Mouse (Mus musculus) embryonic facial prominence, embryonic 10.5 days (tissue): ENCODE data around the gene Lrfn1. TPM values are rescaled to one million over a fixed set of nuclear protein-coding genes. Genes with fewer than 3 reads are reported as not detected.

Experiments
- DNase-seq: peaks from one replicate; pipeline ENCODE4 v3.0.0-alpha.2; 2017; ENCODE audit warnings: low spot score
- H3K27ac ChIP-seq: fragments of 300-500 bp; sonication (generic); replicated peaks from 2 replicates; pipeline ENCODE4 v1.5.1; 2016; ENCODE audit warnings: mild to moderate bottlenecking
- H3K27me3 ChIP-seq: fragments of 300-500 bp; sonication (generic); replicated peaks from 2 replicates; pipeline ENCODE4 v1.6.1; 2016; ENCODE audit warnings: low read depth, mild to moderate bottlenecking; ENCODE audit not compliant: poor library complexity, severe bottlenecking
- H3K36me3 ChIP-seq: fragments of 300-500 bp; sonication (generic); replicated peaks from 2 replicates; pipeline ENCODE4 v1.6.1; 2016; ENCODE audit warnings: mild to moderate bottlenecking, moderate library complexity
- H3K4me1 ChIP-seq: fragments of 300-500 bp; sonication (generic); 2 replicates; pipeline ENCODE4 v1.6.1; 2016
- H3K4me3 ChIP-seq: fragments of 300-500 bp; sonication (generic); 2 replicates; pipeline ENCODE4 v1.5.1; 2016; ENCODE audit warnings: mild to moderate bottlenecking, moderate library complexity
- H3K9me3 ChIP-seq: fragments of 300-500 bp; sonication (generic); 2 replicates; pipeline ENCODE4 v1.6.1; 2016; ENCODE audit warnings: mild to moderate bottlenecking
- WGBS: fragments of 180-500 bp; shearing (Covaris S2); methylation state at CpG from one replicate; pipeline ENCODE4 v1.1.7; 2016; 5-methylcytosine and 5-hydroxymethylcytosine counted together
- polyA plus RNA-seq: library from polyadenylated mRNA; unstranded; fragments of >200 nt; fragmentation: Nextera tagmentation; extraction: Ambion mirVana; gene quantifications from 2 replicates; pipeline ENCODE4 v1.2.1, GENCODE M21; 2016

The Lrfn1 gene
- polyA plus RNA-seq, 1 experiment from 2014 or later = 4.9 TPM

DNA sequence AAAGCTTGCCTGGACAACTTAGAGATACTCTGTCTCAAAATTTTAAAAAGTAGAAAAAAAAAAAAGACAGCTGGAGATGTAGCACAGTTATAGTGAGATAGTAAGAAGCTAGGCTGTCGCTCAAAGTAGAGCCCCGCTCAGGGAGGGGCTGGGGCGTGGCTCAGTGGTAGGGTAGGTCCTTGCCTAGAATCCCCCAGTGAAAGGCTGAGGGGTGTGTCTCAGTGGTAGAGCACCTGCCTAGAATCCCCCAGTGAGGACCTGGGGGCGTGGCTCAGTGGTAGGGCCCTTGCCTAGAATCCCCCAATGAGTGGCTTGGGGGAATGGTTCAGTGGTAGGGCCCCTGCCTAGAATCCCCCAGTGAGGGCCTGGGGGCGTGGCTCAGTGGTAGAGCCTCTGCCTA, 8.6 kb downstream of the Lrfn1 start:
- Histone ChIP-seq H3K36me3 (peaks cover 95% of the 10 kb centered on the region), H3K4me1 (peaks cover 10% of the 10 kb centered on the region; the same call in 1 of the 2 replicates), H3K27me3 (peaks cover 8% of the 10 kb centered on the region), H3K9me3 (no peaks in the 10 kb centered on the region), H3K4me3 (no peak overlapping the region), H3K27ac (no peak overlapping the region)
- WGBS = 95% methylated on average over 5 of the region's 5 CpGs
- no peak for DNase-seq

DNA sequence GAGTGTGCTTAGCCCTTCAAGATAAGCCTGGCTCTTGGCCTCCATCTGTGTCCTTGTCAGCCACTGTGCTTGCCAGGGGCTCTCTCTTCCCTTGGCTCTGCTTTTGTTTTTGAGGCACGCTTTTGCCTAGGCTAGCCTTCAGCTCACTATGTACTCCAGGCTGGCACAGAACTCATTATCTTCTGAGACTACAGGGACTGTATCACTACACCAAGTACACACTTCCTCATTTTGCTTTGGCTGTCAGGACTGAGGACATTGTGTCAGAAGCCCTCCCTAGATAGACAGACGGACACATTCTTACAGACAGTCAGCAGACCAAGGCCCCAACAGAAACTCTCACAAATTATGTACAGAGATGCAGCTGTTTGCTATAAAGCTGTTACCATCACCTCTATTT, 11.0 kb downstream of the Lrfn1 start:
- DNase-seq = no peak
- Histone ChIP-seq H3K4me3 (no peak overlapping the region), H3K27ac (no peak overlapping the region), H3K27me3 (peaks cover 32% of the 10 kb centered on the region), H3K4me1 (peaks cover 24% of the 10 kb centered on the region), H3K36me3 (peaks cover 79% of the 10 kb centered on the region), H3K9me3 (no peaks in the 10 kb centered on the region)
- WGBS = 92% methylated on average over 2 of the region's 2 CpGs

DNA sequence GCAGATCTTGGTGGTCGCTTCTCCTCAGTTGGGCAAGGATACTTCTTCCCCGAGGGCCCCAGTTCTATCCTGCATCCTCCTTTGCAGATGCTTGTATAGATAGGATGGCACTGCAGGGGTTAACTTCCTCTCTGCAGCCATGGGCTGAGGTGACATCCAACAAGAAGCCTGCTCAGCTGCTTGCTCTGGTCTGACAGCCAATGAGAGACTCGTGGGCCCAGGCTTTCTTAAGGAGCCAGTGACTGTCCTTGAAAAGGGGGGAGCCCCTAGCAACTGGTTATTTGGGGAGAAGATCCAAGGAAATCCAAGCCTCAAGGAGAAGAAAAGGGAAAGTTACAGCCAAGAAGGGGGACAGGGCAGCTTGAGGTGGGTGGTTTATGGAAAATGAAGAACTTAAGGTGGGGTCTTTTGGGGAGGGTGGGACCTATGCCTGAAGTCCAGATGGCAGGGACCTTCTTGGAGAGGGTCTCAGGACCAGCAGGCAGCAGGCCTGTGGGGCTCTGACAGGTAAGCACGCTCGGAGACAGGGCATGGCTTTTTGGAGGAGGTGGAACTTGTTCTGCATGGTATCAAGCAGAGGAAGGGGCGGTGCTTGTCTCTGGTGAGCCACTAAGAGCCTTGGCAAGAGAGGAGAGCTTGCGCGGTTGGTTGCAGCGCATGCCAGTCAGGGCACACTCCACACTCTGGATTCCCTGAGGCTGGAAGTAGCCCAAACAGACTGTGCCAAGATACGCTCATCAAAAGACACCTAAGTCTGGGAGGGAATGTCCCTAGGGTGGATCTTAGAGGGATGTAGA, 12.8 kb downstream of the Lrfn1 start:
- H3K27me3 ChIP-seq = peaks cover 46% of the 10 kb centered on the region
- peak overlapping the region; percentile 11; the same call in 1 of the 2 replicates for H3K4me3 ChIP-seq
- peak; percentile 53 for DNase-seq
- WGBS = 59% methylated on average over 10 of the region's 10 CpGs
- H3K36me3 ChIP-seq = peaks cover 60% of the 10 kb centered on the region
- H3K27ac ChIP-seq = no peak overlapping the region
- peaks cover 28% of the 10 kb centered on the region for H3K4me1 ChIP-seq
- no peaks in the 10 kb centered on the region for H3K9me3 ChIP-seq

DNA sequence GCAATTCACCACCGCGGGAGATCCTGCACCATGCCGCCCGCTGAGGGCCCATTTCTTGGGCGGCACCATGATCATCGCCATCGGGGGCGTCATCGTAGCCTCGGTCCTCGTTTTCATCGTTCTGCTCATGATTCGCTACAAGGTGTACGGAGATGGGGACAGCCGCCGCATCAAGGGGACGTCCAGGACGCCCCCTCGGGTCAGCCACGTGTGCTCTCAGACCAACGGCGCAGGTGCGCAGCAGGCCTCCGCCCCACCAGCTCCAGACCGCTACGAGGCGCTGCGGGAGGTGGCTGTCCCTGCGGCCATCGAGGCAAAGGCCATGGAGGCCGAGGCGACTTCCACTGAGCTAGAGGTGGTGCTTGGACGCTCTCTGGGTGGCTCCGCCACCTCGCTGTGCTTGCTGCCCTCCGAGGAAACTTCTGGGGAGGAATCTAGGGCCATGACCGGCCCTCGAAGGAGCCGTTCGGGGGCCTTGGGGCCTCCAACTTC, 15.0 kb downstream of the Lrfn1 start:
- Histone ChIP-seq H3K27me3 (peaks cover 54% of the 10 kb centered on the region), H3K36me3 (peaks cover 39% of the 10 kb centered on the region), H3K9me3 (no peaks in the 10 kb centered on the region), H3K4me1 (peaks cover 31% of the 10 kb centered on the region), H3K27ac (peak overlapping the region; percentile 87), H3K4me3 (peak overlapping the region; percentile 67)
- WGBS = 11% methylated on average over 40 of the region's 40 CpGs
- DNase-seq = peak; percentile 50

DNA sequence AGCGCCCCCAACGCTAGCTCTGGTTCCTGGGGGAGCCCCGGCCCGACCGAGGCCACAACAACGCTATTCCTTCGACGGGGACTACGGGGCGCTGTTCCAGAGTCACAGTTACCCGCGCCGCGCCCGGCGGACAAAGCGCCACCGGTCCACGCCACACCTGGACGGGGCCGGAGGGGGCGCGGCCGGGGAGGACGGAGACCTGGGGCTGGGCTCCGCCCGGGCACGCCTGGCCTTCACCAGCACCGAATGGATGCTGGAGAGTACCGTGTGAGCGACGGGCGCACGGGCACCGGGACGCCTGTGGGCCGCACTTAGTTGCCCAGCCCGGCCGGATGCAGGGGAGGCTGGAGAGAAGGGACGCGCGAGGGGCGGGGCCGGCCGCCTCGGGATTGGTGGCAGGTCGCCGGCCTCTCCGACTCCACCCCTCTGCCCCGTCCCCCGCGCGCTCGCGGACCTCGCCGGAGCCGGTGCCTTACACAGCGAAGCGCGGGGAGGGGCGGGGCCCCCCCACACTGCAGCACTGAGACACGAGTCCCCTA, 15.5 kb downstream of the Lrfn1 start:
- Histone ChIP-seq H3K36me3 (peaks cover 34% of the 10 kb centered on the region), H3K27me3 (peaks cover 54% of the 10 kb centered on the region), H3K27ac (peak overlapping the region; percentile 87), H3K4me3 (peak overlapping the region; percentile 67), H3K9me3 (no peaks in the 10 kb centered on the region), H3K4me1 (peaks cover 31% of the 10 kb centered on the region)
- under 1% methylated on average over 63 of the region's 63 CpGs for WGBS
- peak; percentile 84 for DNase-seq

DNA sequence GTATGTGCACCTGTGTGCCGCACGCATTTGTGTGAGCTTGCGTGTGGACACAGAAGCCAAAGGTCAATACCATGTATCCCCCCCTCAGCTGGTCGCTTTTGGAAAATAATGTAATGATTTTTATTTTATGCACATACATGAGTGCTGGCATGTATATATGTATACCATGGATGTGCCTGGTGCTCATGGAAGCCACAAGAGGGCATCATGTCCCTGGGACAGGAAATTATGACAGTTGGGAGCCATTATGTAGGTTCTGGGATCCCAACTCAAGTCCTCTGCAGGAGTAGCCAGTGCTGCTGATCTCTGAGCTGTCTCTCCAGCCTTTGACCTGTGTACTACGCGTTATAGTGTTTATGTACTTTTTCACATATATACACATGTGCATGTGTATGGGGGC, 24.4 kb downstream of the Lrfn1 start:
- Histone ChIP-seq H3K27me3 (0 out of 2 replicates have a peak, but pooled peaks cover 6% of the 10 kb centered on the region), H3K4me3 (no peak overlapping the region), H3K9me3 (no peaks in the 10 kb centered on the region), H3K36me3 (no peaks in the 10 kb centered on the region), H3K4me1 (peaks cover 8% of the 10 kb centered on the region), H3K27ac (no peak overlapping the region)
- 87% methylated on average over 6 of the region's 6 CpGs for WGBS
- no peak for DNase-seq

DNA sequence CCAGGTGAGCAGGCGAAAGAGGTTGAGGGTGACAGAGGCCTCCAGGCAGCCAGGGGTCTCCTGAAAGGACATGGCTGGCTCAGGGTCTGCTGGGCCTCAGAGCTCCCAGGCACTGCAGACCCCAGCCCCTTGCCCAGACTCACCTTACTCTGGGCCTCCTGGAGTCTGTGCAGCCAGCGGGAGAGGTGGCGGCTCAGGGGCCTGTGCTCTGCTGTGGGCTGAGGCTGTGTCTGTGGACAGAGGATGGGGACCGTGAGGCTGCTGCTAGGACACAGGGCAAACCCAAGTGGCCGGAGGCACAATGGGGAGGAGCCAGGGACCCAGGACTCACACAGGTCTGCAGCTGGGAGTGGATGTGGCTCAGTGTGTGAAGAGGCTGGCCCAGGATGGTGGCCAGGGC, 25.6 kb downstream of the Lrfn1 start:
- Histone ChIP-seq H3K27ac (no peak overlapping the region), H3K4me3 (no peak overlapping the region), H3K36me3 (no peaks in the 10 kb centered on the region), H3K4me1 (peaks cover 8% of the 10 kb centered on the region), H3K9me3 (no peaks in the 10 kb centered on the region), H3K27me3 (0 out of 2 replicates have a peak, but pooled peaks cover 3% of the 10 kb centered on the region)
- WGBS = 86% methylated on average over 5 of the region's 5 CpGs
- no peak for DNase-seq

DNA sequence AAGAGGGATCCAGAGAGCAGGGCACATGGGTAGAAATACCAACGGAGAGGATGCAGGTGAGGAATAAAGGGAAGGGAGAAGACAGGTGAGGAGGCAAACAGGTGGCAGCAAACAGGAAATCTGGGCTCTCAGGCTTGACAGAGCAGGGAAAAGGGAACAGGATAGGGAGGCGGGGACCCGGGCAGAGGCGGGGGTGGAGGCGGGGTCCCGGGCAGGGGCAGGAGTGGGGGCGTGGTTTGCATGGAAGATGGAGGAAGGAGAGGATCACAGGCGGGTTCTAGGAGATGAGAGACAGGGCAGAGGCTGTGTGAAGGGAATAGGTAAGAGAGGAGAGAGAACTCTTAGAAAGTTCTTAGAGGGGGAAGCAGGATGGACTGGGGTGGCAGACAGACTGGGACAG, 27.1 kb downstream of the Lrfn1 start:
- no peaks in the 10 kb centered on the region for H3K9me3 ChIP-seq
- peaks cover 9% of the 10 kb centered on the region for H3K4me1 ChIP-seq
- peak; percentile 60 for DNase-seq
- H3K36me3 ChIP-seq = no peaks in the 10 kb centered on the region
- H3K4me3 ChIP-seq = no peak overlapping the region
- WGBS = 9% methylated on average over 8 of the region's 8 CpGs
- 0 out of 2 replicates have a peak, but pooled peaks cover 3% of the 10 kb centered on the region for H3K27me3 ChIP-seq
- no peak overlapping the region for H3K27ac ChIP-seq

DNA sequence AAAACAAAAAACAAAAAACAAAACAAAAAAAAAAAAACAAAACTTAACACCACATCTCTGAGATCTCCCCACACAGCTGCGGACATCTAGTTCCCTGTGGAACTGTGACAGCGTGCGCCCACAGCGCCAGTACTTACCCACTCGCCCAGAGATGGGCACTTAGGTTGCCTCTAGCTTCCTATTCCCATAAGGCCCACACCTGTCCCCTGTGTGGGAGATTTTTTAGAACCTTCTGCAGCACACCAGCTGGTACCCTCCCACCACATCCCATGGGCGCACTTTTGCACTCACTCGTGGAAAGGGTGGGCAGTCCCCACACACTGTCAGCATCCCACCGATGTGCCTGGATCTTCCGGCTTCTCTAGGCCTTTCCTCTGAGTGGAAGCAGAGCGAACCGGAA, 31.1 kb downstream of the Lrfn1 start:
- WGBS = 83% methylated on average over 11 of the region's 11 CpGs
- H3K4me3 ChIP-seq = no peak overlapping the region
- no peaks in the 10 kb centered on the region for H3K9me3 ChIP-seq
- H3K27ac ChIP-seq = no peak overlapping the region
- H3K4me1 ChIP-seq = peaks cover 17% of the 10 kb centered on the region
- no peak for DNase-seq
- peaks cover 16% of the 10 kb centered on the region for H3K27me3 ChIP-seq
- no peaks in the 10 kb centered on the region for H3K36me3 ChIP-seq

DNA sequence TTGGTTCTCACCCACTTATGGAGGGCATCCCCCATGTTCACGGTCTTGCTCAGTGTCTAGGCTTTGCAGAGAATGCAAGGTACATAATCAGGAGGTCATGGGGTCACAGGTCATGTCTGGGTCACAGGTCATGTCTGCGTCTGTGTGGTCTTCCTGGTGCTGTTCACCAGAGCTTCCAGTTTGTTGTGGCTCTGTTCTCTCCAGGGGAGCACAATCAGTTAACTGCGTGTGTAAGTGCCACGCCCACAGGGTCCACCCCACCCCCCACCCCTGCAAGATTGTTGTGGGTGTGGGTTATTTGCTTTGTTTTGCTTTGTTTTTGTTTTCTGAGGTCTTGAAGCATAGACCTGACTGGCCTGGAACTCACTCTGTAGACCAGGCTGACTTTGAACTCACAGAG, 32.4 kb downstream of the Lrfn1 start:
- 25% methylated on average over 4 of the region's 4 CpGs for WGBS
- DNase-seq = no peak
- Histone ChIP-seq H3K36me3 (no peaks in the 10 kb centered on the region), H3K27ac (no peak overlapping the region), H3K27me3 (peaks cover 29% of the 10 kb centered on the region), H3K9me3 (no peaks in the 10 kb centered on the region), H3K4me3 (no peak overlapping the region), H3K4me1 (peaks cover 19% of the 10 kb centered on the region)

DNA sequence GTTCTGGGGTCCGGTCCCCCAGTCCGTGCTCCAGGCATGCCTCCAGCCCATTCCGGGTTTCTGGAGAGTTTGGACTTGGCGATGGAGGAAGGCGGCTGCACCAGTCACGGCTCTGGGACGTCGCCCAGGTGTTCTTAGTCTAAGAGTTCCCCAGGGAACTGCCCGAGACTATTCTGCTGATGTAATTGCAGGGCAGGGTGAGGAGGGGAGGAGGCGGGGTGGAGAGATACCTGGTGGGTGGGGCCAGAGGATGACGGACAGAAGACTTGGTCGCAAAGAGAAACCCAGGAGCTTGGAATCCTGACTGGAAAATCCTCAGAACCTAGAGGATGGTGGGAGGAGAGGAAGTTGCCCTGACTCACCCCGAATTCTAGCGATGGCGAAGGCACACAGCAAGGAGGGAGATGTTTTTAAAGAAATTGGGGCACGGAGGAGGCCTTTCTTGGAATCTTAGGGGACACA, 36.3 kb downstream of the Lrfn1 start:
- WGBS = 4% methylated on average over 16 of the region's 16 CpGs
- H3K4me3 ChIP-seq = peak overlapping the region; percentile 48
- peak; percentile 50 for DNase-seq

DNA sequence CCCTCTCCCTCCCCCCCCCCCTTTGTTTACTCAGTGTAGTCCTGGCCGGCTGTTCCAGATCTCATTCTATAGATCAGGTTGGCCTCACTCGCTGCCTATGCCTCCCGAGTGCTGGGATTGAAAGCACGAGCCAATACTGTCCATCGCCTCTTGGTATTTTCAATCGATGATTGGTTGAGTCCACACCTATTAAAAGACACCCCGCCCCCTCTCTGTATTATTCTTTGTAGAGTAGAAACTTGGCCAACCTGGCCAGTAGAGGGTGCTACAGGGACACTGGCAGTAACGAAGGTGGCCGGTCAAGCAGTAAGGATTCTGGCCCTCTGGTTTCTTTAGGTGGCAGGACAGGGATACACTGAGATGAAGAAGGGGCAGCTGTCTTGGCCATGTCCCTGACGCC, 38.6 kb downstream of the Lrfn1 start:
- H3K27me3 ChIP-seq = peaks cover 28% of the 10 kb centered on the region
- H3K4me3 ChIP-seq = peak overlapping the region; percentile 8; the same call in 1 of the 2 replicates
- H3K4me1 ChIP-seq = peaks cover 15% of the 10 kb centered on the region
- no peak overlapping the region for H3K27ac ChIP-seq
- H3K36me3 ChIP-seq = no peaks in the 10 kb centered on the region
- DNase-seq = peak; percentile 70
- no peaks in the 10 kb centered on the region for H3K9me3 ChIP-seq
- 4% methylated on average over 10 of the region's 10 CpGs for WGBS

More for the DNA sequence above, 36.3 kb downstream of the Lrfn1 start:
- Histone ChIP-seq H3K9me3 (no peaks in the 10 kb centered on the region), H3K27ac (no peak overlapping the region), H3K4me1 (peaks cover 22% of the 10 kb centered on the region), H3K27me3 (peaks cover 28% of the 10 kb centered on the region), H3K36me3 (no peaks in the 10 kb centered on the region)

DNA sequence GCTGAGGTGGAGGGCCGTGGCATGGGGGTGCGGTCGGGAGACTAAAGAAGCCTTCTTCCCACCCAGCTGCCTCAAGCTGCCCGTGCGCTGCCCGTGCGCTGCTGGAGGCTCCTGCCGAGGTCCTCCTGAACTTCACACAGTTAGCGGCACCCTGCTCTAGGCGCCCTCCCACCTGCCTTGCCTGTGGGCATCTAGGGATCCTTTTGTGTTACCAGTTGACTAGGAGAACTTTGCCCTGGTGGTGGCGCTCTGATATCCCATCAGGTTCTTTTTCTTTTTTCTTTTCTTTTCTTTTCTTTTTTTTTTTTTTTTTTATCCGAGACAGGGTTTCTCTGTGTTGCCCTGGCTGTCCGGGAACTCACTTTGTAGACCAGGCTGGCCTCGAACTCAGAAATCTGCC, 39.1 kb downstream of the Lrfn1 start:
- Histone ChIP-seq H3K36me3 (no peaks in the 10 kb centered on the region), H3K4me1 (peaks cover 15% of the 10 kb centered on the region), H3K9me3 (no peaks in the 10 kb centered on the region), H3K27me3 (peaks cover 28% of the 10 kb centered on the region), H3K4me3 (peak overlapping the region; percentile 8; the same call in 1 of the 2 replicates), H3K27ac (no peak overlapping the region)
- no peak for DNase-seq
- 30% methylated on average over 14 of the region's 14 CpGs for WGBS
